Mouse (Mus musculus): Measurements from ENCODE around the gene Trim23. TPM values are rescaled to one million over a fixed set of nuclear protein-coding genes. Genes with fewer than 3 reads are reported as not detected.
"Not testable (repeated sequence)": the region's sequence is repeated elsewhere in the genome, so short reads cannot be mapped to it uniquely, and the experiment has no call there.

Trim23 gene
- polyA plus RNA-seq, 1 experiment from 2014 or later = 33.2 TPM

GRCm38 (mm10) chr13:104177796-104178649 lies 574 bp upstream of the Trim23 start, which contains the start of gene Trappc13:
Gene Trappc13 (minus strand): TSS chr13:104178469.
- Histone ChIP-seq H3K36me3 (peaks cover 11% of the 10 kb centered on the region), H3K4me1 (replicated peaks) (peaks cover 17% of the 10 kb centered on the region), H3K27me3 (no peaks in the 10 kb centered on the region), H3K9ac (peak within 1 kb of the TSS; percentile 75), H3K4me2 (peak within 1 kb of the TSS; percentile 83), H3K9me3 (no peaks in the 10 kb centered on the region), H3K27ac (replicated peaks) (peak within 1 kb of the TSS; percentile 86), H3K4me3 (peak within 1 kb of the TSS; percentile 94)
- ATAC-seq (ENCODE audit: low FRiP score, low read depth) = peak; percentile 94
- under 1% methylated on average over 32 of the region's 32 CpGs for WGBS

- Histone ChIP-seq H3K4me3 (peak overlapping the region; percentile 94), H3K9me3 (no peaks in the 10 kb centered on the region), H3K27ac (replicated peaks) (peak overlapping the region; percentile 86), H3K4me2 (peak overlapping the region; percentile 63), H3K27me3 (no peaks in the 10 kb centered on the region), H3K4me1 (replicated peaks) (peaks cover 17% of the 10 kb centered on the region), H3K36me3 (peaks cover 16% of the 10 kb centered on the region), H3K9ac (peak overlapping the region; percentile 75)
- 25% methylated on average over 13 of the region's 13 CpGs for WGBS
- ATAC-seq (ENCODE audit: low FRiP score, low read depth) = no peak
Observed at GRCm38 (mm10) chr13:104179176-104179888, 735 bp downstream of the Trim23 start.

GRCm38 (mm10) chr13:104187357-104187756 lies 8.8 kb downstream of the Trim23 start:
- H3K9ac ChIP-seq = no peak overlapping the region
- no peaks in the 10 kb centered on the region for H3K9me3 ChIP-seq
- no peak overlapping the region for H3K27ac ChIP-seq (replicated peaks)
- H3K4me1 ChIP-seq (replicated peaks) = no peaks in the 10 kb centered on the region
- no peak overlapping the region for H3K4me3 ChIP-seq
- H3K36me3 ChIP-seq = peaks cover 46% of the 10 kb centered on the region
- no peaks in the 10 kb centered on the region for H3K27me3 ChIP-seq
- 95% methylated on average over 4 of the region's 4 CpGs for WGBS
- no peak overlapping the region for H3K4me2 ChIP-seq
- no peak for ATAC-seq (ENCODE audit: low FRiP score, low read depth)

GRCm38 (mm10) chr13:104195891-104196290 lies 17.3 kb downstream of the Trim23 start:
- H3K36me3 ChIP-seq = peaks cover 20% of the 10 kb centered on the region
- H3K4me1 ChIP-seq (replicated peaks); H3K4me3 ChIP-seq; H3K9me3 ChIP-seq; H3K9ac ChIP-seq; H3K27ac ChIP-seq (replicated peaks); H3K4me2 ChIP-seq; H3K27me3 ChIP-seq; ATAC-seq (ENCODE audit: low FRiP score, low read depth): not testable (repeated sequence)

- Histone ChIP-seq H3K9ac (no peak overlapping the region), H3K36me3 (peaks cover 29% of the 10 kb centered on the region)
Observed at GRCm38 (mm10) chr13:104204313-104204712, 25.7 kb downstream of the Trim23 start.

GRCm38 (mm10) chr13:104227478-104227877 lies 48.9 kb downstream of the Trim23 start:
- peak overlapping the region; percentile 91 for H3K4me2 ChIP-seq
- peak overlapping the region; percentile 76 for H3K4me3 ChIP-seq
- H3K36me3 ChIP-seq = no peaks in the 10 kb centered on the region
- no peaks in the 10 kb centered on the region for H3K27me3 ChIP-seq
- no peak for ATAC-seq (ENCODE audit: low FRiP score, low read depth)
- 73% methylated on average over 3 of the region's 3 CpGs for whole genome bisulfite sequencing
- H3K9me3 ChIP-seq = no peaks in the 10 kb centered on the region
- H3K27ac ChIP-seq (replicated peaks) = no peak overlapping the region
- H3K4me1 ChIP-seq (replicated peaks) = peaks cover 17% of the 10 kb centered on the region
- H3K9ac ChIP-seq = 0 out of 2 replicates have a peak overlapping the region, but pooled peaks have one; percentile 14

More at GRCm38 (mm10) chr13:104204313-104204712, 25.7 kb downstream of the Trim23 start:
- H3K27me3 ChIP-seq = no peaks in the 10 kb centered on the region
- H3K4me3 ChIP-seq = no peak overlapping the region
- no peaks in the 10 kb centered on the region for H3K4me1 ChIP-seq (replicated peaks)
- ATAC-seq (ENCODE audit: low FRiP score, low read depth) = no peak
- H3K4me2 ChIP-seq = no peak overlapping the region
- 74% methylated on average over 1 of the region's 1 CpGs for WGBS
- H3K27ac ChIP-seq (replicated peaks) = no peak overlapping the region
- no peaks in the 10 kb centered on the region for H3K9me3 ChIP-seq

- Histone ChIP-seq H3K9me3 (no peaks in the 10 kb centered on the region), H3K27ac (replicated peaks) (peak within 1 kb of the TSS; percentile 91), H3K27me3 (no peaks in the 10 kb centered on the region), H3K4me2 (peak within 1 kb of the TSS; percentile 91), H3K4me3 (peak within 1 kb of the TSS; percentile 76), H3K9ac (peak within 1 kb of the TSS; percentile 78), H3K36me3 (no peaks in the 10 kb centered on the region), H3K4me1 (replicated peaks) (peaks cover 17% of the 10 kb centered on the region)
- peak; percentile 99 for ATAC-seq (ENCODE audit: low FRiP score, low read depth)
- under 1% methylated on average over 55 of the region's 55 CpGs for WGBS
Observed at GRCm38 (mm10) chr13:104228384-104229066, 49.9 kb downstream of the Trim23 start, which contains the start of the genes Cenpk and Ppwd1. Gene Cenpk (plus strand): TSS chr13:104228611. Gene Ppwd1 (minus strand): TSS chr13:104228843.

GRCm38 (mm10) chr13:104229181-104229580 lies 50.6 kb downstream of the Trim23 start:
- Histone ChIP-seq H3K27ac (replicated peaks) (no peak overlapping the region), H3K36me3 (no peaks in the 10 kb centered on the region), H3K9me3 (no peaks in the 10 kb centered on the region), H3K27me3 (no peaks in the 10 kb centered on the region), H3K4me2 (peak overlapping the region; percentile 91), H3K4me3 (peak overlapping the region; percentile 76), H3K4me1 (replicated peaks) (peaks cover 17% of the 10 kb centered on the region), H3K9ac (peak overlapping the region; percentile 60)
- 7% methylated on average over 15 of the region's 15 CpGs for WGBS
- ATAC-seq (ENCODE audit: low FRiP score, low read depth) = peak; percentile 21; the same call in 1 of the 2 replicates

Other genes with a start within 250 kb of the Trim23 start
- 57.3 and 64.6 TPM in 2 replicates for gene Nln, start 69.2 kb upstream of the Trim23 start, polyA plus RNA-seq (2015; fragmentation: Nextera tagmentation; extraction: Ambion mirVana)
- gene Sgtb, start 69.1 kb upstream of the Trim23 start, polyA plus RNA-seq (2015; fragmentation: Nextera tagmentation; extraction: Ambion mirVana) = 31.6 and 32.7 TPM in 2 replicates
- gene Trappc13, start 328 bp upstream of the Trim23 start, polyA plus RNA-seq (2015; fragmentation: Nextera tagmentation; extraction: Ambion mirVana) = 56.2 and 62.0 TPM in 2 replicates
- 16.2 and 17.7 TPM in 2 replicates for gene Cenpk, start 49.8 kb downstream of the Trim23 start, polyA plus RNA-seq (2015; fragmentation: Nextera tagmentation; extraction: Ambion mirVana)
- gene Ppwd1, start 50.0 kb downstream of the Trim23 start, polyA plus RNA-seq (2015; fragmentation: Nextera tagmentation; extraction: Ambion mirVana) = 6.2 and 7.7 TPM in 2 replicates
- 1.2 and 1.8 TPM in 2 replicates for gene Adamts6, start 109.0 kb downstream of the Trim23 start, polyA plus RNA-seq (2015; fragmentation: Nextera tagmentation; extraction: Ambion mirVana)

Measured in hindbrain, embryonic 15.5 days (tissue).